24 mouse cellular contexts compared by ENCODE assay signal in genomic region chr19:47031770-47032169, GRCm38 (mm10). TPM values are rescaled to one million over a fixed set of nuclear protein-coding genes. Genes with fewer than 3 reads are reported as not detected.
DNase-seq lines count a peak whose midpoint lies in the region; ATAC-seq and TF ChIP-seq lines count a peak whose summit lies in the region.
"Had no signal": no experiment of that assay in that cellular context is flagged by ENCODE, and none has a peak within 500 bp of the region (broad histone marks: within the 10 kb centered on the region; RNA-seq: fewer than 3 reads in every experiment).

No protein-coding gene starts in this region.

- H3K36me3 ChIP-seq in forebrain, postnatal 0 days (ENCODE audit: insufficient read depth), result peaks cover 30% of the 10 kb centered on the region
- peaks cover 50% of the 10 kb centered on the region for H3K36me3 ChIP-seq in forebrain, embryonic 10.5 days (replicated peaks)

- H3K9me3 ChIP-seq in forebrain, postnatal 0 days (ENCODE audit: low read length), result no peaks in the 10 kb centered on the region
- H3K9me3 ChIP-seq in forebrain, embryonic 10.5 days, result no peaks in the 10 kb centered on the region
- H3K9me3 ChIP-seq: embryonic facial prominence, embryonic 13.5 days; embryonic facial prominence, embryonic 15.5 days; forebrain, embryonic 12.5 days had no signal

- no peak for ATAC-seq in forebrain, postnatal 0 days
- ATAC-seq: forebrain, embryonic 14.5 days had no signal

- no peak for TF ChIP-seq CTCF in forebrain, postnatal 0 days (IDR thresholded peaks at IDR 0.05; ENCODE audit: low read depth)
- TF ChIP-seq CTCF in brain, embryonic 14.5 days (IDR thresholded peaks at IDR 0.05; ENCODE audit: borderline replicate concordance, extremely low read depth, insufficient read depth, insufficient read length), result no peak

- H3K9ac ChIP-seq in forebrain, postnatal 0 days, result no peak overlapping the region
- H3K9ac ChIP-seq: embryonic facial prominence, embryonic 13.5 days; embryonic facial prominence, embryonic 15.5 days; forebrain, embryonic 12.5 days had no signal

- no peaks in the 10 kb centered on the region for H3K27me3 ChIP-seq in forebrain, postnatal 0 days (ENCODE audit: insufficient read depth, low read length)
- H3K27me3 ChIP-seq in forebrain, embryonic 10.5 days (ENCODE audit: poor library complexity, severe bottlenecking), result no peaks in the 10 kb centered on the region
- H3K27me3 ChIP-seq: embryonic facial prominence, embryonic 13.5 days; embryonic facial prominence, embryonic 15.5 days; forebrain, embryonic 12.5 days had no signal

- H3K4me3 ChIP-seq in forebrain, postnatal 0 days (ENCODE audit: low read depth, low read length), result no peak overlapping the region
- no peak overlapping the region for H3K4me3 ChIP-seq in forebrain, embryonic 10.5 days
- H3K4me3 ChIP-seq: embryonic facial prominence, embryonic 13.5 days; embryonic facial prominence, embryonic 15.5 days; erythroblast, embryonic 14.5 days; forebrain, embryonic 12.5 days had no signal

- no peak for TF ChIP-seq POLR2A in brain, embryonic 14.5 days (IDR thresholded peaks at IDR 0.05; ENCODE audit: borderline replicate concordance, extremely low read depth, insufficient read depth, insufficient read length, poor library complexity, severe bottlenecking)

- DNase-seq in forebrain, postnatal 0 days, result peak; percentile 54
- no peak for DNase-seq in forebrain, embryonic 10.5 days (ENCODE audit: extremely low spot score, low spot score)
- DNase-seq in layer of hippocampus, adult 18-20 months (ENCODE audit: low spot score in 2 of 2), result peak; percentile 37 to 78
- DNase-seq in layer of hippocampus, adult 9-10 months (ENCODE audit: low spot score), result no peak
- peak; percentile 49 for DNase-seq in brain, adult 2 months (ENCODE audit: low read depth, low spot score)
- DNase-seq in brain, embryonic 14.5 days (ENCODE audit: low read depth), result peak; percentile 46
- DNase-seq in natural killer cell, adult 2 months (ENCODE audit: low spot score in 2 of 2), result no peak
- DNase-seq: adrenal gland, adult 2 months; adrenal gland, postnatal 10 days; adrenal gland, postnatal 25 days; cerebellum, adult 11 months; cerebellum, adult 18-20 months; cerebellum, adult 8-10 months; cerebellum, adult 9-11 months; cerebellum, postnatal 14 days; cerebellum, postnatal 36 days; embryo, embryonic 11 days had no signal

- no peaks in the 10 kb centered on the region for H3K4me1 ChIP-seq in forebrain, postnatal 0 days (ENCODE audit: insufficient read depth)
- H3K4me1 ChIP-seq in forebrain, embryonic 10.5 days, result 0 out of 2 replicates have a peak, but pooled peaks cover 5% of the 10 kb centered on the region
- H3K4me1 ChIP-seq: embryonic facial prominence, embryonic 13.5 days; embryonic facial prominence, embryonic 15.5 days; forebrain, embryonic 12.5 days had no signal

- H3K27ac ChIP-seq in forebrain, postnatal 0 days (ENCODE audit: low read depth, low read length), result no peak overlapping the region
- H3K27ac ChIP-seq in forebrain, embryonic 10.5 days, result no peak overlapping the region
- H3K27ac ChIP-seq: embryonic facial prominence, embryonic 13.5 days; embryonic facial prominence, embryonic 15.5 days; forebrain, embryonic 12.5 days had no signal

- no peak overlapping the region for H3K4me2 ChIP-seq in forebrain, postnatal 0 days (ENCODE audit: low read depth)
- H3K4me2 ChIP-seq: embryonic facial prominence, embryonic 13.5 days; embryonic facial prominence, embryonic 15.5 days; forebrain, embryonic 12.5 days had no signal

- WGBS in forebrain, postnatal 0 days, result 76% methylated on average over 6 of the region's 6 CpGs
- WGBS in forebrain, embryonic 10.5 days, result 93% methylated on average over 6 of the region's 6 CpGs

RNA-seq across cellular contexts. Expression of gene Nt5c2, which starts 16.8 kb away (rescaled TPM):
- 51.8 and 69.5 TPM in 2 replicates for total RNA-seq in forebrain, postnatal 0 days (2014; rRNA removed)
- polyA plus RNA-seq in forebrain, postnatal 0 days (2015; fragmentation: Nextera tagmentation; extraction: Ambion mirVana), result 74.1 and 80.4 TPM in 2 replicates
- 70.5 and 71.1 TPM in 2 replicates for polyA plus RNA-seq in forebrain, embryonic 10.5 days (2016; fragmentation: Nextera tagmentation; extraction: Ambion mirVana)
- 10 to 100 TPM; 75.5 to 78.5 TPM for total RNA-seq in layer of hippocampus, adult 18-20 months (2021)
- polyA plus RNA-seq in brain, embryonic 14.5 days (2012; rRNA removed), result 40.1 and 49.2 TPM in 2 replicates

RNA-seq across cellular contexts. Expression of gene Ina, which starts 17.3 kb away (rescaled TPM):
- 115 and 156 TPM in 2 replicates for total RNA-seq in forebrain, postnatal 0 days (2014; rRNA removed)
- 189 and 260 TPM in 2 replicates for polyA plus RNA-seq in forebrain, postnatal 0 days (2015; fragmentation: Nextera tagmentation; extraction: Ambion mirVana)
- 9.1 and 15.8 TPM in 2 replicates for polyA plus RNA-seq in forebrain, embryonic 10.5 days (2016; fragmentation: Nextera tagmentation; extraction: Ambion mirVana)
- total RNA-seq in layer of hippocampus, adult 18-20 months (2021), result 100 to 1,000 TPM; 183 to 187 TPM
- 413 and 626 TPM in 2 replicates for polyA plus RNA-seq in brain, embryonic 14.5 days (2012; rRNA removed)
- total RNA-seq: MEL had no signal
- polyA plus RNA-seq: C2C12; erythroblast, embryonic 14.5 days had no signal

RNA-seq across cellular contexts. Expression of gene Pcgf6, which starts 18.9 kb away (rescaled TPM):
- total RNA-seq in forebrain, postnatal 0 days (2014; rRNA removed), result 29.9 and 33.3 TPM in 2 replicates
- polyA plus RNA-seq in forebrain, postnatal 0 days (2015; fragmentation: Nextera tagmentation; extraction: Ambion mirVana), result 13.7 and 20.9 TPM in 2 replicates
- 35.6 and 36.7 TPM in 2 replicates for polyA plus RNA-seq in forebrain, embryonic 10.5 days (2016; fragmentation: Nextera tagmentation; extraction: Ambion mirVana)
- 10 to 100 TPM; 19.8 to 20.8 TPM for total RNA-seq in layer of hippocampus, adult 18-20 months (2021)
- polyA plus RNA-seq in brain, embryonic 14.5 days (2012; rRNA removed), result 65.2 and 81.7 TPM in 2 replicates

RNA-seq across cellular contexts. Expression of gene Taf5, which starts 35.8 kb away (rescaled TPM):
- 12.9 and 16.0 TPM in 2 replicates for total RNA-seq in forebrain, postnatal 0 days (2014; rRNA removed)
- polyA plus RNA-seq in forebrain, postnatal 0 days (2015; fragmentation: Nextera tagmentation; extraction: Ambion mirVana), result 3.0 and 3.6 TPM in 2 replicates
- polyA plus RNA-seq in forebrain, embryonic 10.5 days (2016; fragmentation: Nextera tagmentation; extraction: Ambion mirVana), result 7.4 and 7.5 TPM in 2 replicates
- 1 to 10 TPM; 6.9 to 7.0 TPM for total RNA-seq in layer of hippocampus, adult 18-20 months (2021)
- 10.8 and 11.0 TPM in 2 replicates for polyA plus RNA-seq in brain, embryonic 14.5 days (2012; rRNA removed)

RNA-seq across cellular contexts. Expression of gene Usmg5, which starts 58.7 kb away (rescaled TPM):
- 734 and 873 TPM in 2 replicates for total RNA-seq in forebrain, postnatal 0 days (2014; rRNA removed)
- polyA plus RNA-seq in forebrain, postnatal 0 days (2015; fragmentation: Nextera tagmentation; extraction: Ambion mirVana), result 1,990 and 2,687 TPM in 2 replicates
- polyA plus RNA-seq in forebrain, embryonic 10.5 days (2016; fragmentation: Nextera tagmentation; extraction: Ambion mirVana), result 1,021 and 1,042 TPM in 2 replicates
- 100 to 1,000 TPM; 748 to 765 TPM for total RNA-seq in layer of hippocampus, adult 18-20 months (2021)
- 587 and 848 TPM in 2 replicates for polyA plus RNA-seq in brain, embryonic 14.5 days (2012; rRNA removed)

Comparison
In these comparisons a context has a peak if more than half of its experiments do, and no peak if none do; other contexts are left out.
1. DNase-seq: peak in forebrain, postnatal 0 days (single experiment), layer of hippocampus, adult 18-20 months (2 of 2), brain, adult 2 months (single experiment) and brain, embryonic 14.5 days (single experiment); none in forebrain, embryonic 10.5 days (single experiment), layer of hippocampus, adult 9-10 months (single experiment) and natural killer cell, adult 2 months (0 of 2).
2. RNA of gene Ina, which starts 17.3 kb away (polyA plus RNA-seq): 413 to 626 TPM in brain, embryonic 14.5 days and 189 to 260 TPM in forebrain, postnatal 0 days; 9.1 to 15.8 TPM in forebrain, embryonic 10.5 days; every median in the first group is over 10 times any median in the second.